Mouse (Mus musculus) C2C12 (cell line): Measurements from ENCODE around the gene Ncapg2. TPM values are rescaled to one million over a fixed set of nuclear protein-coding genes. Genes with fewer than 3 reads are reported as not detected.

Source experiments
- H3K27me3 ChIP-seq: one replicate; pipeline ENCODE4 v1.6.1; 2011; ENCODE audit not compliant: control insufficient read depth, insufficient read depth, insufficient read length
- H3K36me3 ChIP-seq: one replicate; pipeline ENCODE4 v1.6.1; 2011; ENCODE audit not compliant: control insufficient read depth, insufficient read depth
- H3K4me3 ChIP-seq: one replicate; pipeline ENCODE4 v1.5.1; 2011; ENCODE audit warnings: mild to moderate bottlenecking, control low read depth; ENCODE audit not compliant: poor library complexity, insufficient read depth, severe bottlenecking
- H3K79me2 ChIP-seq: one replicate; pipeline ENCODE4 v1.6.1; 2011; ENCODE audit not compliant: control insufficient read depth, insufficient read depth
- H3K79me3 ChIP-seq: one replicate; pipeline ENCODE4 v1.6.1; 2011; ENCODE audit warnings: low read depth, control low read depth
- H3ac ChIP-seq: one replicate; pipeline ENCODE3; 2011; ENCODE audit warnings: low read depth; ENCODE audit not compliant: control insufficient read depth, insufficient read length
- CEBPB ChIP-seq: IDR thresholded peaks from one replicate; pipeline ENCODE4 v1.6.1; 2011; ENCODE audit warnings: low read depth, mild to moderate bottlenecking, control low read depth, moderate library complexity
- CTCF ChIP-seq: IDR thresholded peaks from one replicate; pipeline ENCODE4 v1.5.1; 2011; ENCODE audit not compliant: control insufficient read depth, insufficient read depth, insufficient read length
- FOSL1 ChIP-seq: IDR thresholded peaks from one replicate; pipeline ENCODE4 v1.8.0; 2011; ENCODE audit warnings: mild to moderate bottlenecking, low read length; ENCODE audit not compliant: poor library complexity, insufficient read depth, severe bottlenecking
- MAX ChIP-seq: IDR thresholded peaks from one replicate; pipeline ENCODE4 v1.6.1; 2011; ENCODE audit warnings: mild to moderate bottlenecking, control low read depth
- MYOD1 ChIP-seq: IDR thresholded peaks from one replicate; pipeline ENCODE4 v1.6.1; 2011; ENCODE audit warnings: low read depth; ENCODE audit not compliant: control insufficient read depth, insufficient read length
- MYOG ChIP-seq: IDR thresholded peaks from one replicate; pipeline ENCODE4 v1.6.1; 2011; ENCODE audit not compliant: control insufficient read depth, insufficient read length; ENCODE audit errors: extremely low read depth
- USF1 ChIP-seq: IDR thresholded peaks from one replicate; pipeline ENCODE4 v1.6.1; 2011; ENCODE audit warnings: low read depth, mild to moderate bottlenecking, control low read depth, moderate library complexity
- polyA plus RNA-seq: library from polyadenylated mRNA; unstranded; fragments of >200 nt; fragmentation: generic; extraction: Trizol; gene quantifications from one replicate; pipeline ENCODE4 v1.2.1, GENCODE M21; 2012; ENCODE audit warnings: missing spikeins

The Ncapg2 gene
- polyA plus RNA-seq, 1 experiment = 14.3 TPM

DNA sequence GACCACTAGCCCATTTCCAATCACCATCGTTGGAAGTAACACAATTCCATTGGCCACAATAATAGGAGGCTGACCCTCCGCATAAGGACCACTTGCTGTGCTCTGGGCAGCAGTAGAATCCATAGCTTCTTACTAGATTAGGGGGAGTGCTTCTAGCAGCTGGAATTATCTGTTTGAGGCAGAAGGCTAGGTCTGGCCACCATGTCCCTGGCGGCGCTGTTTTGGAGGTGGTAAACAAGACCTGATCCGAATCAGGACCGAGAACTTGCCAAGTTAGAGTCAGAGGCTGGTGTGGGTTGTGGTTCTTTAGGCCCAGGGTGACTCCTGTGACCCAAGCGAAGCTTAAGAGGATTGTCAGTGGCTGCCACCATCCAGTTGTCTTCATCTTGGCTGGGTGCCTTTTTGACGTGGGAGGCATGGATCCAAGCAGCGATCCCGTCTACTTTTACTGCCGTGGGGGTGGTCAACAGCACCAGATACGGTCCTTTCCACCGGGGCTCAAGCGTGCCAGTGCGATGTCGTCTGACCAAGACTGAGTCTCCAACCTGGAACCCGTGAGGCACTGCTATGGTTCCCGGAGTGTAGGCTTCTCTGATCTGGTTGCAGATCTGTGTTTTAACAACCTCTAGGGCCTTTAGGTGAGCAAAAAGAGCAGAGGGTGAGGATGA lies 1.1 kb upstream of the Ncapg2 start:
- Histone ChIP-seq H3K36me3 (peaks cover 23% of the 10 kb centered on the region), H3K4me3 (no peak overlapping the region), H3K79me3 (peaks cover 29% of the 10 kb centered on the region), H3ac (no peak overlapping the region), H3K79me2 (peaks cover 39% of the 10 kb centered on the region), H3K27me3 (no peaks in the 10 kb centered on the region)
- TF ChIP-seq MYOD1 (no peak), CTCF (no peak), MYOG (no peak)

GRCm38 (mm10) chr12:116405836-116406155 lies 594 bp downstream of the Ncapg2 start:
- TF ChIP-seq CEBPB (no peak), MAX (no peak), FOSL1 (no peak), USF1 (no peak), MYOG (no peak), MYOD1 (no peak), CTCF (no peak)
- peaks cover 50% of the 10 kb centered on the region for H3K79me2 ChIP-seq
- H3K79me3 ChIP-seq = peaks cover 31% of the 10 kb centered on the region
- peak overlapping the region; percentile 89 for H3ac ChIP-seq
- H3K36me3 ChIP-seq = peaks cover 27% of the 10 kb centered on the region
- no peaks in the 10 kb centered on the region for H3K27me3 ChIP-seq
- H3K4me3 ChIP-seq = peak overlapping the region; percentile 99

- Histone ChIP-seq H3K36me3 (peaks cover 47% of the 10 kb centered on the region), H3K27me3 (no peaks in the 10 kb centered on the region), H3K79me3 (peaks cover 31% of the 10 kb centered on the region), H3ac (no peak overlapping the region), H3K4me3 (no peak overlapping the region), H3K79me2 (peaks cover 54% of the 10 kb centered on the region)
- TF ChIP-seq USF1 = no peak
- TF ChIP-seq MAX = no peak
- TF ChIP-seq MYOD1 = no peak
- no peak for TF ChIP-seq CTCF
- TF ChIP-seq CEBPB = no peak
- TF ChIP-seq MYOG = no peak
These were observed 2.7 kb downstream of the Ncapg2 start for GRCm38 (mm10) chr12:116407883-116408282.

- TF ChIP-seq MYOG = no peak
- no peak for TF ChIP-seq USF1
- TF ChIP-seq CTCF = no peak
- TF ChIP-seq FOSL1 = no peak
- no peak for TF ChIP-seq CEBPB
- TF ChIP-seq MYOD1 = no peak
- no peak for TF ChIP-seq MAX
- Histone ChIP-seq H3K36me3 (peaks cover 64% of the 10 kb centered on the region), H3K27me3 (no peaks in the 10 kb centered on the region)
These were observed 9.7 kb downstream of the Ncapg2 start for GRCm38 (mm10) chr12:116414941-116415340.

DNA sequence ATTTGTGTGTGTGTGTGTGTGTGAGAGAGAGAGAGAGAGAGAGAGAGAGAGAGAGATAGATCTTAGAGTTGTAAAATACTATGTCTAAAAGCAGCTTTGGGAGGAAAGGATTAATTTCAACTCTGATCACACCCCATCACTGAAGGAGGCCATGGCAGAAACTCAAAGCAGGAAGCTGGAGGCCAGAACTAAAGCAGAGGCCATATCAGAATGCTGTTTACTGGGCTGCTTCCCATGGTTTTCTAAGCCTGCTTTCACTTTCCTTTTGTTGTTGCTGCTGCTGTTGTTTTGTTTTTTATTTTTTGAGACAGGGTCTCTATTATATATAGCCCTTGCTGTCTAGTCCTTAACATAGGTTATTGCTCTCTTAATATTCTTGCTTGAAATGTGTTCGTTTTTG lies 11.3 kb downstream of the Ncapg2 start:
- H3K27me3 ChIP-seq = no peaks in the 10 kb centered on the region
- no peaks in the 10 kb centered on the region for H3K79me2 ChIP-seq
- no peak overlapping the region for H3K4me3 ChIP-seq
- peaks cover 2% of the 10 kb centered on the region for H3K79me3 ChIP-seq
- TF ChIP-seq CEBPB (no peak), MYOD1 (no peak), USF1 (no peak), FOSL1 (no peak), MYOG (no peak), CTCF (no peak)
- H3K36me3 ChIP-seq = peaks cover 70% of the 10 kb centered on the region
- H3ac ChIP-seq = no peak overlapping the region

More at GRCm38 (mm10) chr12:116414941-116415340, 9.7 kb downstream of the Ncapg2 start:
- Histone ChIP-seq H3K4me3 (no peak overlapping the region), H3ac (no peak overlapping the region), H3K79me3 (peaks cover 1% of the 10 kb centered on the region), H3K79me2 (peaks cover 12% of the 10 kb centered on the region)

- Histone ChIP-seq H3ac (no peak overlapping the region), H3K79me2 (no peaks in the 10 kb centered on the region), H3K27me3 (no peaks in the 10 kb centered on the region), H3K36me3 (peaks cover 74% of the 10 kb centered on the region), H3K79me3 (peaks cover 2% of the 10 kb centered on the region), H3K4me3 (no peak overlapping the region)
- TF ChIP-seq FOSL1 (no peak), MYOG (no peak), CEBPB (no peak), MAX (no peak), MYOD1 (no peak), CTCF (no peak), USF1 (no peak)
These were observed 16.5 kb downstream of the Ncapg2 start for GRCm38 (mm10) chr12:116421656-116422055.
